Mouse (Mus musculus) hindbrain, embryonic 12.5 days (tissue): ENCODE measurements around the gene Gm20388. TPM values are rescaled to one million over a fixed set of nuclear protein-coding genes. Genes with fewer than 3 reads are reported as not detected.
A peak's percentile ranks its signal among the peaks of the same experiment; 100 is the strongest.

Experiments used
- ATAC-seq: fragments of 200-750 bp; cut with Nextera tagmentation; 2 replicates; pipeline ENCODE4 v1.8.0; 2017; ENCODE audit warnings: moderate TSS enrichment; ENCODE audit not compliant: low FRiP score
- H3K27ac ChIP-seq: fragments of 300-500 bp; sonication (generic); 2 replicates; pipeline ENCODE4 v1.5.1; 2016; ENCODE audit warnings: mild to moderate bottlenecking
- H3K27me3 ChIP-seq: fragments of 300-500 bp; sonication (generic); 2 replicates; pipeline ENCODE4 v1.6.1; 2016; ENCODE audit warnings: mild to moderate bottlenecking
- H3K36me3 ChIP-seq: fragments of 300-500 bp; sonication (generic); 2 replicates; pipeline ENCODE4 v1.6.1; 2016; ENCODE audit warnings: mild to moderate bottlenecking
- H3K4me1 ChIP-seq: fragments of 300-500 bp; sonication (generic); 2 replicates; pipeline ENCODE4 v1.6.1; 2016
- H3K4me2 ChIP-seq: fragments of 300-500 bp; sonication (generic); replicated peaks from 2 replicates; pipeline ENCODE4 v1.6.1; 2016; ENCODE audit warnings: mild to moderate bottlenecking
- H3K4me3 ChIP-seq: fragments of 300-500 bp; sonication (generic); 2 replicates; pipeline ENCODE4 v1.5.1; 2016; ENCODE audit warnings: mild to moderate bottlenecking
- H3K9ac ChIP-seq: fragments of 300-500 bp; sonication (generic); 2 replicates; pipeline ENCODE4 v1.6.1; 2016; ENCODE audit warnings: mild to moderate bottlenecking, moderate library complexity
- H3K9me3 ChIP-seq: fragments of 300-500 bp; sonication (generic); replicated peaks from 2 replicates; pipeline ENCODE4 v1.6.1; 2016; ENCODE audit warnings: mild to moderate bottlenecking
- WGBS: fragments of 180-500 bp; shearing (Covaris S2); methylation state at CpG from one replicate; pipeline ENCODE4 v1.1.7; 2016; 5-methylcytosine and 5-hydroxymethylcytosine counted together
- polyA plus RNA-seq: library from polyadenylated mRNA; unstranded; fragments of >200 nt; fragmentation: Nextera tagmentation; extraction: Ambion mirVana; gene quantifications from 2 replicates; pipeline ENCODE4 v1.2.1, GENCODE M21; 2016

Gene Gm20388
- polyA plus RNA-seq, 1 experiment from 2014 or later: not detected

DNA sequence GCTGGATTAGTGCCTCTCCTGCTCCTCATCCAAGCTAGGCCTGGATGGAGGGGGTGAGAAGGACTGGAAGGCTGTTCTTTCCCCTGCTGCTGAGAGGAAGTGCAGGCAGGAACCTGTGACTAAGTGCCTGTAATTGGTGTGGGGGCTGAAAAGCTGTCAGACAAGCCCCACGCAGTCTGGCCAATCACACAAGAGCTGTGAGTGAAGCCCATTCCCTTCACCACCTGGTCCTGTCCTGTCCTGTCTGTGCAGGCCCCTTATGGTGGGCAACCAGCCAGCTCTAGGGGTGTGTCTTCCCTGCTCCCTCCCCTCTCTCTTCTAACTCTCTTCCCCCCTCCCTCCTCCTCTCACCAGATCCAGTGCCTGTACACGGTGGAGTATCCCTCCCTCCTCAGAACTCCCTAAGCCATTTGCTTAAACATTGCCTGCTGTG lies 3227.0 kb downstream of the Gm20388 start:
- Histone ChIP-seq H3K27me3 (peaks cover 3% of the 10 kb centered on the region; the same call in 1 of the 2 replicates), H3K4me3 (no peak overlapping the region), H3K4me2 (no peak overlapping the region), H3K4me1 (peaks cover 25% of the 10 kb centered on the region), H3K9ac (peak overlapping the region; percentile 38; the same call in 1 of the 2 replicates), H3K9me3 (no peaks in the 10 kb centered on the region), H3K27ac (peak overlapping the region; percentile 60; the same call in 1 of the 2 replicates), H3K36me3 (no peaks in the 10 kb centered on the region)
- WGBS: 17% methylated on average over 2 of the region's 2 CpGs
- ATAC-seq: peak; percentile 81

DNA sequence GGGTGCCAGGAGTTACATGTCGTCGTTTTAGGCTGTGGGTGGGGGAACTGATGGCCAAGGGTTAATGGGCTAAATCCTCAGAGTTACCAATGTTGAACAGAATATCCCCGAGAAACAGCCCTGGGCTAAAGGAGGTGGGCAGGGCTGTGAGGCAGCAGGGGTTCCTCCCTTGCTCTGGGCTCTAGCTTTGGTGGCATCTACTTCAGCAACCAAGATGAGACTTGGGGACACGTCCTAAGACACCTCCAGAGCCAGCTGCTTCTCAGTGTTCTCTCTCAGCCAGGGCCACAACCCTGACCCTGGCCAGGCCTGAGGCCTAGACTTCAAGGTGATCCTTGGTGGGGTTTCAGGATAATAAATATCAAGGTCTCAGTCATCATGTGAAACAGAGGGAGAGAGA lies 3228.1 kb downstream of the Gm20388 start:
- Histone ChIP-seq H3K4me2 (no peak overlapping the region), H3K36me3 (no peaks in the 10 kb centered on the region), H3K27me3 (peaks cover 3% of the 10 kb centered on the region; the same call in 1 of the 2 replicates), H3K4me3 (no peak overlapping the region), H3K27ac (no peak overlapping the region), H3K9me3 (no peaks in the 10 kb centered on the region), H3K4me1 (peaks cover 25% of the 10 kb centered on the region), H3K9ac (no peak overlapping the region)
- ATAC-seq: no peak
- WGBS: 65% methylated on average over 4 of the region's 4 CpGs

DNA sequence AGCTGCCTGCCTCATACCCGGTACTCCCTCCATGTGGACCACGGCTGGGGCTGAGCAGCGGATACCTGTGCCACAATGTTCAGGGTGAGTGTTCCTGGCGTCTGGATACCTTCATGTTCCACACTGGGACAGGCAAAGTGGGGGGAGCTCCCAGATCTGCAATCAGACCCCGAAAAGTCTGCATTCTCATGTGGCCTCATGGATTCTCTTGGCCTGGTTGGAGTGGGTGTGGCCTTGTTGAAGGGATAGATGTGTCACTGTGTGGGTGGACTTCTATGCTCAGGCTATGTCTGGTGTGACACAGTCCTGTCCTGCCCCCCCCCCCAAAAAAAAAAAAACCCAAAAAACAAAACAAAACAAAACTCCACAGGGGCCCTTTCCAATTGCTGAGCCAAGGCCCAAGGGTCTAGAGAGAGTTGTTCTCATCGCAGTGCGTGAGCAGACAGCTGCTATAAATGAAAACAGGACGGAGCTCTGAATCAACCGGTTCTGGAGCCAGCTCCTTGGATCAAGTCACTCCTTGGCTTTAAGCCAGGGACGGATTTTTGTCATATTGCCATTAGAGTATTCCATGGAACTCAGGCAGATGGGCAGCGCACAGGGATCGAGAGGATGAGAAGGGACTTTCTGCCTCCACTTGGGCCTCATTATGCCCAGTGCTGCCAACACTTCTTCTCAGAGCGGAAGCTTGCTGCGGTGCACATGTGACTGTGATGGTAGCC lies 3231.3 kb downstream of the Gm20388 start:
- Histone ChIP-seq H3K4me1 (peaks cover 10% of the 10 kb centered on the region), H3K4me2 (no peak overlapping the region), H3K4me3 (no peak overlapping the region), H3K9ac (no peak overlapping the region), H3K27me3 (no peaks in the 10 kb centered on the region; the same call in 1 of the 2 replicates), H3K9me3 (no peaks in the 10 kb centered on the region), H3K36me3 (no peaks in the 10 kb centered on the region), H3K27ac (no peak overlapping the region)
- no peak for ATAC-seq
- WGBS: 86% methylated on average over 14 of the region's 14 CpGs

DNA sequence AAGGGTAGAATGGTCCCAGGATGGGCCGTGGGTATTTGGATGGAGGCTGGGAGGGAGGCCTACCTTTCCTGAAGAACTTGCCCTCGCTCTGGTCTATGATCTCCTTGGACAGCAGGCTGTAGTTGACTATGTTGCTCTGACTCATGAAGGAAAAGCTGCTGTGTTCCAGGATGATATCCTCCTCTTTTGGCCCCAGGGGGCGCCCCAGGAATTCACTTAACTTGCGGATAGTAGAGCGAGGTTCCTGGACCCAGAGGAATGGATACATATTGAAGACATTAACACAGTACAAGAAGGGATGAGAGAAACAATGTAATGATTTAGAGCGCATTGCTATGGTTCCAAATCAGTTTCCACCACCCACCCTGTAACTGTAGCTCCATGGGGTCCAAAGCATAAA lies 3234.6 kb downstream of the Gm20388 start:
- H3K4me1 ChIP-seq: no peaks in the 10 kb centered on the region
- H3K9ac ChIP-seq: no peak overlapping the region
- H3K36me3 ChIP-seq: no peaks in the 10 kb centered on the region
- H3K4me3 ChIP-seq: no peak overlapping the region
- no peaks in the 10 kb centered on the region for H3K9me3 ChIP-seq
- no peaks in the 10 kb centered on the region for H3K27me3 ChIP-seq
- ATAC-seq: no peak
- 58% methylated on average over 6 of the region's 6 CpGs for WGBS
- H3K4me2 ChIP-seq: no peak overlapping the region
- H3K27ac ChIP-seq: no peak overlapping the region

DNA sequence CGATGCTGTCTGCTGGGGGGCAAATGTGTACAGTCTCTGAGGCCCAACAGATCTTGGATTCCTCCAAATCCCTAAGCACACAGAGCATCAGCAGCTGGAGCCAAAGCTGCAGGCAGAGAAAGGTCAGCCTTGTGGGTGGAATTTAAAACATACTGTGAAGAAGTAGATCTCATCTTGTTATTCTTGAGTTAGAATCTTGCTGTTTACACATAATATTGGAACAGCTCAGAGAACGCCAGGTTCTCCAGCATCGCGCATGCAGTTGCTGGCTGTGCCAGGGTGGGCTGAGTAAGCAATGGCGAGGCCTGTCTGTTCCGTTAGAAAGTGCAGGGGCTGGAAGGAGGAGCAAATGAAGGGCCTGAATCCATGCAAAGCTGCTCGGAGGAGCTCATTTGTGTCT lies 3235.7 kb downstream of the Gm20388 start:
- H3K27ac ChIP-seq: no peak overlapping the region
- H3K27me3 ChIP-seq: no peaks in the 10 kb centered on the region
- H3K36me3 ChIP-seq: no peaks in the 10 kb centered on the region
- WGBS: 83% methylated on average over 7 of the region's 7 CpGs
- no peaks in the 10 kb centered on the region for H3K4me1 ChIP-seq
- no peak overlapping the region for H3K9ac ChIP-seq
- H3K4me3 ChIP-seq: no peak overlapping the region
- no peak for ATAC-seq
- no peak overlapping the region for H3K4me2 ChIP-seq
- no peaks in the 10 kb centered on the region for H3K9me3 ChIP-seq

DNA sequence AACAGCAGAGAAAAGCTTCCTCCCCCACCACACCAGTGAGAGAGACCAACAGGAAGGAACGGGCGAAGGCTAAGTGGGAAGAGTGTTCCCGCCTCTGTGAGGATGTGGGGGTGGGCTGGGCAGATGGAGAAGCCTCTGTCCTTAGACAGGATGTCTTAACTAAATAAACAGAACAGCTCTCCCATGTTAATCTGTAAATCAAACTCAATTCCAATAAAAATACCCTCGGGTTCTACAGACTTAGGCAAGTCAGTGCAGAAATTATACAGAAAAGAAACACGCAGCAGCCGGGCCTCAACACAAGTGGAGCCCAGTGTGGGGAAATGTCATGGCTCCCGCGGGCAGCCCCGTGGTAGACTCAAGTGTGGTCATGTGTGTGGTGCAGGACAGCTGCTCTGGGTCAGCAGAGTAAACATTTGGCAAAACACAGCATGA lies 3240.1 kb downstream of the Gm20388 start:
- no peaks in the 10 kb centered on the region for H3K4me1 ChIP-seq
- H3K4me2 ChIP-seq: no peak overlapping the region
- no peaks in the 10 kb centered on the region for H3K36me3 ChIP-seq
- 71% methylated on average over 9 of the region's 9 CpGs for WGBS
- no peak for ATAC-seq
- no peak overlapping the region for H3K4me3 ChIP-seq
- H3K27ac ChIP-seq: no peak overlapping the region
- no peak overlapping the region for H3K9ac ChIP-seq
- H3K9me3 ChIP-seq: no peaks in the 10 kb centered on the region
- H3K27me3 ChIP-seq: no peaks in the 10 kb centered on the region

DNA sequence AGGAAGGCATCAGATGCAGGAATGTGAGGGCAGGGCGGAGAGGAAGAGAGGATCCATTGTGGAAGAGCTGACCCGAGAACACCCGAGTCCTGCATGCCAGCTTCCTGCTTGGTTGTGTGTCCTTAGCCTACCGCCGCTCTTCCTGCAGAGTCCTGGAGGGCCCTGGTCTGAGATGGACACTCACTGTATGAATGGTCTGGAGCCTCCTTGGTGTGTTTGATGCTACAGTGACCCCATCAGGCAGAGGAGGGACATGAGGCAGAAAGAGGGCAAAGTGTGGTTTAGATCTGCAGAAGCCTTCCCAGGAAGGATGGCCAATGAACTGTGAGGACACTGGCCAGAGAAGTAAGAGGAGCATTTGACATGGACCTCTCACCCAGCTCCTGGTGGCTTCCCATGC lies 3244.5 kb downstream of the Gm20388 start:
- ATAC-seq: no peak
- no peaks in the 10 kb centered on the region for H3K36me3 ChIP-seq
- H3K27me3 ChIP-seq: no peaks in the 10 kb centered on the region
- 75% methylated on average over 5 of the region's 5 CpGs for WGBS
- H3K27ac ChIP-seq: no peak overlapping the region
- H3K4me2 ChIP-seq: no peak overlapping the region
- peaks cover 8% of the 10 kb centered on the region; the same call in 1 of the 2 replicates for H3K4me1 ChIP-seq
- no peaks in the 10 kb centered on the region for H3K9me3 ChIP-seq
- H3K9ac ChIP-seq: no peak overlapping the region
- H3K4me3 ChIP-seq: no peak overlapping the region

DNA sequence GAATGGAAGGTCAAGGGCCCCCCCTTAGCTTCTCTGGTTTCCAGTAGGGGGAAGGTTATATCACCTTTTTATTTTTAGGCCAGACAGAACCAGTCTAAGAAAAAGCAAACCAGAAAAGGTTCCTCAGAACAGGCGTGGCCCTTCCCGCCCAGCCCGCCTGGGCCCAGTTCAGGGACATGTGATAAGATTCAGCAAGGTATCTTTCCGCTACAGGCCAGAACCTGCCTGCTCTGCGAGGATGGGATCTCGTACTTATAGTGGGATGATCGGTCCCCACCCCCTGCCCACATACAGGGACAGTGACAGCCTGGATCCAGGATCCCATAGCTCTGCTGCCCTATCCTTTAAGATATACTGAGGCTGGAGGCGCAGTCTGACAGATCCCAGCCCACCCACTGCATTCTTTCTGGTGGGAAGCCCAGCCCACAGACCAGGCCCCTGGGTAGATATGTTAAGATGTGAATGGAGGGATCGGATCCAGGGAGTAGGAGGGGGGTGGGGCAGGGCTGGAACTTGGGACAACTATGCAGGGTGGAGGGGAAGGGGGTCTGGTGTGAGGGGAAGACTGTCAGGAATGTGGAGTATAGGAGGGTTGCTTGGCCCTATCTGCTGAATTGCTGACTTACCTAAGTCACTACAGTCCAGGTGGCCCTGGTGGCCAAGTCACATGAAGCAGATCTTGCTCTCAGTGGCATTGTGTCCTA lies 3245.6 kb downstream of the Gm20388 start:
- H3K4me1 ChIP-seq: peaks cover 8% of the 10 kb centered on the region; the same call in 1 of the 2 replicates
- H3K9me3 ChIP-seq: no peaks in the 10 kb centered on the region
- H3K36me3 ChIP-seq: no peaks in the 10 kb centered on the region
- ATAC-seq: no peak
- WGBS: 84% methylated on average over 9 of the region's 9 CpGs
- no peak overlapping the region for H3K4me2 ChIP-seq
- H3K27ac ChIP-seq: no peak overlapping the region
- H3K4me3 ChIP-seq: no peak overlapping the region
- no peaks in the 10 kb centered on the region for H3K27me3 ChIP-seq
- no peak overlapping the region for H3K9ac ChIP-seq

DNA sequence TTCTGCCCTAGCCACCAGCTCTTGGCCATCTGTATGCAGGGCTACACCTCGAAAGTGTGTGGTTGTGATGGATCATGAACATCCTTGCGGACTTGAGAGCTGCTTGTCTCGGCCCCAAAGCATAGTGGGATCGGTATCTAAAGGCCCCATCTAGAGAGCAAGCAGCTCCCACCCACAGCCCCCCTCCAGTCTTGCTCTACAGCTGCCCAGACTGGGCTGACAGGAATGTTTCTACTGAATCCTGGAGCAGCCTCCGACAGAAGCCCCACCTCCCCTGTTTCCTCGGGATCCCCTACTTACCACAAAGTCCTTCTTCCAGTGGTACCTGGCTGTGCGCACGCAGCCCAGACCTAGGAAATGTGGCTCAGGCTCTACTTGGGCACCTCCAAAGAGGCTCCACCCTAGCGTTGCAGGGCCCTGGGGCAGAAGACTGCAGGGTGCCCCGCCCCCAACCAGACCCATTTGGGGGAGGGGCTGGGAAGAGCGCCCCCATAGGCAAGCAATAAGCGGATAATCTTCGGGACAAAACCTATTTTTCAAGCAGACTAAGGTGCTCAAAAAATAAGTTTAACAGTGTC lies 3247.3 kb downstream of the Gm20388 start, which contains the start of gene Sult5a1:
Gene Sult5a1, minus strand, starts transcription at position 428 of the 578 bp plus-strand sequence.
- WGBS: 35% methylated on average over 13 of the region's 13 CpGs
- peaks cover 8% of the 10 kb centered on the region; the same call in 1 of the 2 replicates for H3K4me1 ChIP-seq
- H3K27me3 ChIP-seq: no peaks in the 10 kb centered on the region
- no peak within 1 kb of the TSS for H3K27ac ChIP-seq
- no peaks in the 10 kb centered on the region for H3K36me3 ChIP-seq
- H3K4me2 ChIP-seq: peak within 1 kb of the TSS; percentile 34
- H3K9ac ChIP-seq: 0 out of 2 replicates have a peak within 1 kb of the TSS, but pooled peaks have one; percentile 2
- no peak for ATAC-seq
- no peaks in the 10 kb centered on the region for H3K9me3 ChIP-seq
- 0 out of 2 replicates have a peak within 1 kb of the TSS, but pooled peaks have one; percentile 7 for H3K4me3 ChIP-seq

DNA sequence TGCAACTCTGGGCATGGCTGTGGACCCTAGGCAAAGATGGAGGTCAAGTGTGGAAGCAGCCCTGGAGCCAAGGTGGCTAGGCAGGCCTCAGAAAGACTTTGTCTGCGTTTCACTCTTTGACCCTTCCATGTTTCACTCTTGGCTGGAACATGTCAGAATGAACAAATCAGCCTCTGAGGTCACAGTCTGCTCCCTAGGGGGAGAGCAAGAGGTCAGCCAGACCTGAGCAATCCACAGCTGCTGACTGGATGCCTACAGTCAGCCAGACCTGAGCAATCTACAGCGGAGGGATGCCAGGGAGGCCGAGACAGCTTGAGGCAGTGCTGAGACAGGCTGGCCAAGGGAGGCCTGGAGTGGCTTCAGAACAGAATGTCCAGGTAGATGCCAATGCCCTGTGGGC lies 3270.8 kb downstream of the Gm20388 start:
- H3K9ac ChIP-seq: no peak overlapping the region
- no peak overlapping the region for H3K4me3 ChIP-seq
- peaks cover 3% of the 10 kb centered on the region for H3K4me1 ChIP-seq
- H3K27ac ChIP-seq: no peak overlapping the region
- no peak for ATAC-seq
- H3K36me3 ChIP-seq: no peaks in the 10 kb centered on the region
- no peaks in the 10 kb centered on the region for H3K27me3 ChIP-seq
- WGBS: 59% methylated on average over 3 of the region's 3 CpGs
- peaks cover 13% of the 10 kb centered on the region for H3K9me3 ChIP-seq
- no peak overlapping the region for H3K4me2 ChIP-seq

DNA sequence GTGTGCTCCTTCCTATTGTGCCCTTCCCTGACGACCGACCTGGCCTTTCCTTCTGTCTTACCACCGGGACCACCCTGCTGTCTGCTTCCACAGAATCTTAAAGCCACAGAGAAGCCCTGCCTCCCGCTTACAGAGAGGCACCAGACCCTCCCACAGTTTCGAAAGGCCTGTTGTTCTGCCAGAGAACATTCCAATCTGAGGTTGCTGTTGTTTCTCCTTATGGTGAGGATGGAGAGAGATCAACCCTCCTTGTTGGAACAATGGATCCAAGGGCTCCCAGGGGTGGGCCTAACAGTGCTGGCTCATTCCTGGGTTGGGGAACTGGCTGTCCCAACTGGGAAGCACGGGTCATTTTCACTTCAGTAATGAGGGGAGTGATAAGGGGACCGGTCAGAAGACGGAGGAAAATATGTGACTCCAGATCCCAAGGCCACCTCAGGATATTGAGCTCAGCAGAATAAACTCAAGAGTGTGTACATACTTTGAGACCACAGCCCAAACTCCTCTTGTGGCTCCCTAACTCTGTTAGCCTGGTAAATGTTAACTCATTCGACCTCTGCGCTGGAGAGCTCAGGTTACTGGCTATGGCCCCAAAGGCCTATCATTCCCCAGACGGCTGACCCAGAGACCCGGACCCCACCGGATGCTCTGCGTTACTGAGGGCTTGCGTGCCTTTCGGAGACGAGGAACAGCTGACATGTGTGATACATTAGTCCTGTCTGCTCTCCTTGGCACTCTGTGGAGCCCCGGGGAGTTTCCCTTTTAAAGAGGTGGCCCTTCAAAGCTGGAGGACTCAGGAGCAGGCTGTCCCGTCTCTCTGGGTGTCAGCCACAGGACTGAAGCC lies 3275.1 kb downstream of the Gm20388 start, which contains the start of gene Dpep1:
Gene Dpep1, plus strand, starts transcription at position 677 of the 844 bp plus-strand sequence.
- H3K4me2 ChIP-seq: no peak within 1 kb of the TSS
- H3K9ac ChIP-seq: no peak within 1 kb of the TSS
- no peak within 1 kb of the TSS for H3K4me3 ChIP-seq
- no peaks in the 10 kb centered on the region for H3K36me3 ChIP-seq
- no peak for ATAC-seq
- 36% methylated on average over 19 of the region's 19 CpGs for WGBS
- no peaks in the 10 kb centered on the region for H3K27me3 ChIP-seq
- no peaks in the 10 kb centered on the region for H3K9me3 ChIP-seq
- no peak within 1 kb of the TSS for H3K27ac ChIP-seq
- peaks cover 3% of the 10 kb centered on the region for H3K4me1 ChIP-seq
